Mouse (Mus musculus): ENCODE measurements at regions not wholly inside any gene's neighbourhood (a gene's known extent, or its start where the extent isn't known, plus 50 kb on each side); places are given as distances from the start of the nearest gene placed in this dataset.

GRCm38 (mm10) chr5:126573766-126574165 is 667.8 kb upstream of the Tmem132c start:
- Histone ChIP-seq H3K4me1 (ENCODE audit: control insufficient read depth in 2 of 2, insufficient read depth in 2 of 2, low read length in 2 of 2) (no peaks in the 10 kb centered on the region), H3K4me3 (ENCODE audit: control insufficient read depth in 1 of 2, insufficient read depth in 1 of 2, low read depth in 1 of 2, low read length in 2 of 2) (no peak overlapping the region), H3K36me3 (ENCODE audit: control insufficient read depth, insufficient read depth, low read length) (no peaks in the 10 kb centered on the region), H3K27ac (replicated peaks in 1 of 2; ENCODE audit: control insufficient read depth in 1 of 2, insufficient read depth in 1 of 2, low read depth in 2 of 2, low read length in 2 of 2) (no peak overlapping the region), H3K9ac (ENCODE audit: low read length) (no peak overlapping the region), H3K4me2 (ENCODE audit: low read length) (no peak overlapping the region), H3K27me3 (ENCODE audit: control insufficient read depth, insufficient read depth, low read length) (no peaks in the 10 kb centered on the region), H3K9me3 (ENCODE audit: control insufficient read depth, low read length) (peaks cover 20% of the 10 kb centered on the region; the same call in 1 of the 2 replicates)
- no peak for ATAC-seq (ENCODE audit: insufficient number of reproducible peaks, insufficient read depth, low FRiP score, low read depth)
- WGBS: 48% methylated on average over 2 of the region's 2 CpGs

GRCm38 (mm10) chr5:126597786-126598330 is 643.8 kb upstream of the Tmem132c start:
- WGBS: 64% methylated on average over 12 of the region's 12 CpGs
- Histone ChIP-seq H3K4me2 (ENCODE audit: low read length) (no peak overlapping the region), H3K27me3 (ENCODE audit: control insufficient read depth, insufficient read depth, low read length) (no peaks in the 10 kb centered on the region), H3K4me3 (ENCODE audit: control insufficient read depth in 1 of 2, insufficient read depth in 1 of 2, low read depth in 1 of 2, low read length in 2 of 2) (no peak overlapping the region), H3K27ac (replicated peaks in 1 of 2; ENCODE audit: control insufficient read depth in 1 of 2, insufficient read depth in 1 of 2, low read depth in 2 of 2, low read length in 2 of 2) (no peak overlapping the region), H3K9ac (ENCODE audit: low read length) (no peak overlapping the region), H3K4me1 (ENCODE audit: control insufficient read depth in 2 of 2, insufficient read depth in 2 of 2, low read length in 2 of 2) (no peaks in the 10 kb centered on the region), H3K36me3 (ENCODE audit: control insufficient read depth, insufficient read depth, low read length) (no peaks in the 10 kb centered on the region), H3K9me3 (ENCODE audit: control insufficient read depth, low read length) (peaks cover 19% of the 10 kb centered on the region)
- no peak for ATAC-seq (ENCODE audit: insufficient number of reproducible peaks, insufficient read depth, low FRiP score, low read depth)

- ATAC-seq (ENCODE audit: insufficient number of reproducible peaks, insufficient read depth, low FRiP score, low read depth): no peak
- Histone ChIP-seq H3K9me3 (ENCODE audit: control insufficient read depth, low read length) (peaks cover 19% of the 10 kb centered on the region), H3K36me3 (ENCODE audit: control insufficient read depth, insufficient read depth, low read length) (no peaks in the 10 kb centered on the region), H3K27me3 (ENCODE audit: control insufficient read depth, insufficient read depth, low read length) (no peaks in the 10 kb centered on the region), H3K27ac (replicated peaks in 1 of 2; ENCODE audit: control insufficient read depth in 1 of 2, insufficient read depth in 1 of 2, low read depth in 2 of 2, low read length in 2 of 2) (no peak overlapping the region), H3K9ac (ENCODE audit: low read length) (no peak overlapping the region), H3K4me1 (ENCODE audit: control insufficient read depth in 2 of 2, insufficient read depth in 2 of 2, low read length in 2 of 2) (no peaks in the 10 kb centered on the region), H3K4me2 (ENCODE audit: low read length) (no peak overlapping the region), H3K4me3 (ENCODE audit: control insufficient read depth in 1 of 2, insufficient read depth in 1 of 2, low read depth in 1 of 2, low read length in 2 of 2) (no peak overlapping the region)
- 73% methylated on average over 5 of the region's 5 CpGs for WGBS
Observed at GRCm38 (mm10) chr5:126599561-126599960, 642.0 kb upstream of the Tmem132c start.

- ATAC-seq (ENCODE audit: insufficient number of reproducible peaks, insufficient read depth, low FRiP score, low read depth): no peak
- Histone ChIP-seq H3K4me2 (ENCODE audit: low read length) (no peak overlapping the region), H3K27me3 (ENCODE audit: control insufficient read depth, insufficient read depth, low read length) (no peaks in the 10 kb centered on the region), H3K9me3 (ENCODE audit: control insufficient read depth, low read length) (peaks cover 16% of the 10 kb centered on the region), H3K27ac (replicated peaks in 1 of 2; ENCODE audit: control insufficient read depth in 1 of 2, insufficient read depth in 1 of 2, low read depth in 2 of 2, low read length in 2 of 2) (no peak overlapping the region), H3K36me3 (ENCODE audit: control insufficient read depth, insufficient read depth, low read length) (no peaks in the 10 kb centered on the region), H3K4me1 (ENCODE audit: control insufficient read depth in 2 of 2, insufficient read depth in 2 of 2, low read length in 2 of 2) (no peaks in the 10 kb centered on the region), H3K9ac (ENCODE audit: low read length) (no peak overlapping the region), H3K4me3 (ENCODE audit: control insufficient read depth in 1 of 2, insufficient read depth in 1 of 2, low read depth in 1 of 2, low read length in 2 of 2) (no peak overlapping the region)
- WGBS: 61% methylated on average over 5 of the region's 5 CpGs
Observed at GRCm38 (mm10) chr5:126606756-126607155, 634.9 kb upstream of the Tmem132c start.

- whole genome bisulfite sequencing: 75% methylated on average over 4 of the region's 4 CpGs
Observed at GRCm38 (mm10) chr5:126612571-126612970, 629.0 kb upstream of the Tmem132c start.

GRCm38 (mm10) chr5:126622551-126622950 is 619.1 kb upstream of the Tmem132c start:
- Histone ChIP-seq H3K4me2 (ENCODE audit: low read length) (no peak overlapping the region), H3K4me3 (ENCODE audit: control insufficient read depth in 1 of 2, insufficient read depth in 1 of 2, low read depth in 1 of 2, low read length in 2 of 2) (no peak overlapping the region), H3K9ac (ENCODE audit: low read length) (no peak overlapping the region), H3K9me3 (ENCODE audit: control insufficient read depth, low read length) (peaks cover 7% of the 10 kb centered on the region; the same call in 1 of the 2 replicates), H3K27ac (replicated peaks in 1 of 2; ENCODE audit: control insufficient read depth in 1 of 2, insufficient read depth in 1 of 2, low read depth in 2 of 2, low read length in 2 of 2) (no peak overlapping the region), H3K27me3 (ENCODE audit: control insufficient read depth, insufficient read depth, low read length) (no peaks in the 10 kb centered on the region), H3K4me1 (ENCODE audit: control insufficient read depth in 2 of 2, insufficient read depth in 2 of 2, low read length in 2 of 2) (no peaks in the 10 kb centered on the region), H3K36me3 (ENCODE audit: control insufficient read depth, insufficient read depth, low read length) (no peaks in the 10 kb centered on the region)
- WGBS: 70% methylated on average over 6 of the region's 6 CpGs
- ATAC-seq (ENCODE audit: insufficient number of reproducible peaks, insufficient read depth, low FRiP score, low read depth): no peak

More at GRCm38 (mm10) chr5:126612571-126612970, 629.0 kb upstream of the Tmem132c start:
- Histone ChIP-seq H3K36me3 (ENCODE audit: control insufficient read depth, insufficient read depth, low read length) (no peaks in the 10 kb centered on the region), H3K4me2 (ENCODE audit: low read length) (no peak overlapping the region), H3K27me3 (ENCODE audit: control insufficient read depth, insufficient read depth, low read length) (no peaks in the 10 kb centered on the region), H3K27ac (replicated peaks in 1 of 2; ENCODE audit: control insufficient read depth in 1 of 2, insufficient read depth in 1 of 2, low read depth in 2 of 2, low read length in 2 of 2) (no peak overlapping the region), H3K9ac (ENCODE audit: low read length) (no peak overlapping the region), H3K4me3 (ENCODE audit: control insufficient read depth in 1 of 2, insufficient read depth in 1 of 2, low read depth in 1 of 2, low read length in 2 of 2) (no peak overlapping the region), H3K4me1 (ENCODE audit: control insufficient read depth in 2 of 2, insufficient read depth in 2 of 2, low read length in 2 of 2) (no peaks in the 10 kb centered on the region), H3K9me3 (ENCODE audit: control insufficient read depth, low read length) (peaks cover 11% of the 10 kb centered on the region; the same call in 1 of the 2 replicates)
- no peak for ATAC-seq (ENCODE audit: insufficient number of reproducible peaks, insufficient read depth, low FRiP score, low read depth)

GRCm38 (mm10) chr5:126623205-126623604 is 618.4 kb upstream of the Tmem132c start:
- no peak for ATAC-seq (ENCODE audit: insufficient number of reproducible peaks, insufficient read depth, low FRiP score, low read depth)
- peaks cover 7% of the 10 kb centered on the region; the same call in 1 of the 2 replicates for H3K9me3 ChIP-seq (ENCODE audit: control insufficient read depth, low read length)
- WGBS: 7% methylated on average over 6 of the region's 6 CpGs
- H3K4me1 ChIP-seq (ENCODE audit: control insufficient read depth in 2 of 2, insufficient read depth in 2 of 2, low read length in 2 of 2): no peaks in the 10 kb centered on the region
- no peak overlapping the region for H3K27ac ChIP-seq (replicated peaks in 1 of 2; ENCODE audit: control insufficient read depth in 1 of 2, insufficient read depth in 1 of 2, low read depth in 2 of 2, low read length in 2 of 2)
- H3K4me3 ChIP-seq (ENCODE audit: control insufficient read depth in 1 of 2, insufficient read depth in 1 of 2, low read depth in 1 of 2, low read length in 2 of 2): no peak overlapping the region
- no peak overlapping the region for H3K4me2 ChIP-seq (ENCODE audit: low read length)
- H3K9ac ChIP-seq (ENCODE audit: low read length): no peak overlapping the region
- H3K36me3 ChIP-seq (ENCODE audit: control insufficient read depth, insufficient read depth, low read length): no peaks in the 10 kb centered on the region
- H3K27me3 ChIP-seq (ENCODE audit: control insufficient read depth, insufficient read depth, low read length): no peaks in the 10 kb centered on the region

- Histone ChIP-seq H3K9ac (ENCODE audit: low read length) (no peak overlapping the region), H3K4me3 (ENCODE audit: control insufficient read depth in 1 of 2, insufficient read depth in 1 of 2, low read depth in 1 of 2, low read length in 2 of 2) (no peak overlapping the region), H3K9me3 (ENCODE audit: control insufficient read depth, low read length) (no peaks in the 10 kb centered on the region), H3K4me1 (ENCODE audit: control insufficient read depth in 2 of 2, insufficient read depth in 2 of 2, low read length in 2 of 2) (no peaks in the 10 kb centered on the region), H3K4me2 (ENCODE audit: low read length) (no peak overlapping the region), H3K36me3 (ENCODE audit: control insufficient read depth, insufficient read depth, low read length) (no peaks in the 10 kb centered on the region), H3K27ac (replicated peaks in 1 of 2; ENCODE audit: control insufficient read depth in 1 of 2, insufficient read depth in 1 of 2, low read depth in 2 of 2, low read length in 2 of 2) (no peak overlapping the region), H3K27me3 (ENCODE audit: control insufficient read depth, insufficient read depth, low read length) (no peaks in the 10 kb centered on the region)
- WGBS: 28% methylated on average over 2 of the region's 2 CpGs
- no peak for ATAC-seq (ENCODE audit: insufficient number of reproducible peaks, insufficient read depth, low FRiP score, low read depth)
Observed at GRCm38 (mm10) chr5:126629826-126630225, 611.8 kb upstream of the Tmem132c start.
